Mouse (Mus musculus): ENCODE measurements around the gene AI413582.

The AI413582 gene

DNA sequence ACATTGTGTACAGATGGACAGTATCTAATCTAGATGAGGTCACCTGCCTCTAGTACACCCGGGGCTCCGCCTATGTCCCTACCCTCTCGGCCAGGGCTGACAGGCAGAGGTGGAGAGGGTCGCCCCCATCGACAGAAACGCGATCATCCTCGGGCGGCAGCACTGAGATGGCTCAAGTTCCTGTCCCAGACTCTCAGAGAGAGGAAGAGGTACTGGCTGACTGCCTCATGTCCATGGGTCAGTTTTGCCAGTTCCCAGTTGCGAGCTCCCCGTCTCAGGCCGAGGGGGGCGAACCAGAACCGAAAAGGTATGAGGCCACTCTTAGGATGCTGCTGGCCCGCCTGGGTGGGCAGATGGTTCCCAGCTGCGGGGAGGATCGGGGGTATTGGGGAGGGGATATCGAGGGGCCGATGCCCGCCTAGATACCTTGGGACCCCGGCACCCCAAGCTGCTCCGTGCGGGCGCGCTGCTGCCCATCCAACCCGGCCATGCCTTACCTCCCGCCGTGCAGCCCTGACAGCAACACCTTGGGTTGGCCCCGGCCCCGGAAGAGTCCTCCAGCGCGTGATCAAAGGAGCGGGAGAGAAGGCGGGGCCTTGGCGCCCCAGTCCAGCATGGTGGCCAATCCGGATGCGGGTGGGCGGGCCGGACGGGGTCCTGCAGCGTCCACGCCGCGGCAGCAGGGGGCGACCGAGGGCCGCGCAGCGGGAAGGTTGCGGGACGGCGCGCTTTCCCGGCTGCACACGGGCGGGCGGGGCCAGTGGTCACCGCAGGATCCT, at the start of gene AI413582:
Gene AI413582 (minus strand): TSS at position 594 of the 779 bp plus-strand sequence.
- peak; percentile 88 for DNase-seq (ENCODE audit: low spot score)

DNA sequence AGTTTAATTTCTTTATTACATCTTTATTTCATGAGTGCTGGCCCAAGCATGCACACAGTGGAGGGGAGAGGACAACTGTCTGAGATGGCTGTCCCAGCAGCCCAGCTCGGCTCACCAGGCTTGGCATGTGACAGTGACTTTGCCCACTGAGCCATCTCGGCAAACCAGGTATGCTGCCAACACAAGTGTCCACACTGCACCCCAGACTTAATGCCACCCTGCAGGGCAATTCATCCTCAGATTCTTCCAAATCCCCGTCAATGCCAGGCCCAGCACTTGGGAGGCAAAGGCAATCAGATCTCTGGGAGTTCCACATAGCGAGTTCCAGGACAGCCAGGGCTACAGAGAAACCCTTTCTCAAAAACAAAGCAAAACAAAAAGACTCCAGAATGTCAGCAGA, 47.5 kb upstream of the AI413582 start:
- DNase-seq (ENCODE audit: low spot score) = no peak

GRCm38 (mm10) chr17:27611994-27612393, 46.4 kb upstream of the AI413582 start:
- DNase-seq (ENCODE audit: low spot score) = no peak

DNA sequence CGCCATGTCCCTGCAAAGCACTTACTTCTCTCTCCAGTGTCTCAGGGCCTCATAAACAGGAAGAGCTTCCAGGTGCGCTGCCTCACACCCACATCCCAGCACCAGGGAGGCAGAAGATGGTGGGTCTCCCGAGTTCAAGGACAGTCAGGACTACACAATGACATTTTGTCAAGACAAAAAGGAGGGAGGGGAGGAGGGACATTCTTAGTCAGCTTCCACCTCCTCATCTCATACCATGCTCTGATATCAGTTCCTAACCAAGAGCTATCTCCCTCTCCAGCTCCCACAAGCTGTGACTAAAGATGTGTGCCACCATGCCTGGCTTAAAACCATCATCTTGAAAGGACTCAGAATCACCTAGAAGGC, 45.9 kb upstream of the AI413582 start:
- DNase-seq (ENCODE audit: low spot score) = no peak

GRCm38 (mm10) chr17:27610679-27611518, 45.3 kb upstream of the AI413582 start:
- no peak for DNase-seq (ENCODE audit: low spot score)

DNA sequence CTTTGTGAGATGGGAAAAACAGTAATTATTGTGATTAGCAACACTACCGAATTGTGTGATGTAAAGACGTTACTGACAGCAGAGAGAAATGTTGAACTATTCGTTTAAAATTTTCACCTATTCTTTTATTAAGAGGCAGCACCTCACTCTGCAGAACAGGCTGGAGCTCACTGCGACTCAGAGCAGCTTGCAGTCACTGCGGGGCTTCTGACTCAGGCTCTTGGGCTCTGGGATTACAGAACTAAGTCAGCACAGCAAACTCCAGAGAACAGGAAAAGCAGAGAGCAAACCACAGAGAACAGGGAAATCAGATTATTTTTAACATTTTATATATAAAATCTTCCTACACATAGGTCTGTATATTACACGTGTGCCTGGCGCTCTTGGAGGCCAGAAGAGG, 44.0 kb upstream of the AI413582 start:
- DNase-seq (ENCODE audit: low spot score) = no peak

GRCm38 (mm10) chr17:27603522-27604234, 38.1 kb upstream of the AI413582 start:
- no peak for DNase-seq (ENCODE audit: low spot score)

GRCm38 (mm10) chr17:27603036-27603435, 37.5 kb upstream of the AI413582 start:
- DNase-seq (ENCODE audit: low spot score) = no peak

GRCm38 (mm10) chr17:27600869-27601268, 35.3 kb upstream of the AI413582 start:
- no peak for DNase-seq (ENCODE audit: low spot score)

DNA sequence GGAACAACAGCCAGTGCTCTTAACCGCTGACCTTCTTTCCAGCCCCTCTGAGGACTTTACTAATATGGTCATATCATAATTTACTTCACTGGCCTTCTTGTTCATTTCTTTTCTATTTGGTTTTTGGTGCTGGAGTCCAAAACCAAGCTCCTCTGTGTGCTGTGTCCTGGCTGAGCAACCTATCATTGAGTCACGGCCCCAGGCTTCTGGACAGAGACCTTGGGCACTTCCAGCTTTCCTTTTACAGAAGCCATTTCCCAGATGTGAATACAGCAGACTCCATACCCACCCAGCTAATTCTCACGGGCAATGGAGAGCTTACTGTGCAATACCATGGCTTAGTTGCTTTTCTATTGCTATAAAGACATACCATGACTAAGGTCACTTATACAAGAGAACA, 34.7 kb upstream of the AI413582 start:
- no peak for DNase-seq (ENCODE audit: low spot score)

DNA sequence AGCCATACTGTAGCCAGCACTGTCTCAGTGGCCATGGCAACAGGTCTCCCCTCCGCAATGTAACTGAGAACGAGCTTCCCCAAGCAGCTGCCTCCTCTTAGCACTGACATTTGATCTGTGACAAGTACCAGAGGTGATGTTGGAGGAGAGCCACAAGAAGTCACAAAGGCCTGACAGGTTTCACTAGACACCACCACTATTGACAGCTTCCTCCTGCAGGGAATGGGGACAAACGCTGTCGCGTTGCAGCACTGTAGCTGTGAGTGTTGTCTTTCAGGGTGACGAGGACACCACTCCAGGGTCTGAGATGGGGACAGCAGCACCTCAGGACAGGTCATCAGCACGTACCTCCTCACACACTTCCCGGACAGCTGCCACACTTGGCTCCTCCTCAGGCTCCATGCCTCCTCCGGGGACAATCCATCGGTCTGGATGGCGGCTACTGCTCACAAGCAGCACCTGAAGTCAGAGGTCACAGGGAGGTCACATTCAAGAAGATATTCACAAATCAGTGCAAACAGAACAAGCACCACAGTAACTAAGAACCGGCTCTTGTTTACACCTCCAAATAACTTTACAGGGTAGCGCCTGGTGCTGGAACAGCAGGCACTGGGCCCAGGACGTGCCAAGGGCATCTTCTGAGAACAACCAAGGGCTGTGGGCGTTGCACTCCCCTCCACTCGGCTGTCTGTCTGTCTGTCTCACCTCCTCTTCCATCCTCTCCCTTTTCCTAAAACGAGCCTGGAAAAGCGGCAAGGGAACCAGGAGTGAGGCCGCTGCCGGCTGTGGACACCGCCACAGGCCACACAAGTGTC, 31.0 kb upstream of the AI413582 start:
- no peak for DNase-seq (ENCODE audit: low spot score)

GRCm38 (mm10) chr17:27595659-27596375, 30.3 kb upstream of the AI413582 start:
- DNase-seq (ENCODE audit: low spot score) = no peak

DNA sequence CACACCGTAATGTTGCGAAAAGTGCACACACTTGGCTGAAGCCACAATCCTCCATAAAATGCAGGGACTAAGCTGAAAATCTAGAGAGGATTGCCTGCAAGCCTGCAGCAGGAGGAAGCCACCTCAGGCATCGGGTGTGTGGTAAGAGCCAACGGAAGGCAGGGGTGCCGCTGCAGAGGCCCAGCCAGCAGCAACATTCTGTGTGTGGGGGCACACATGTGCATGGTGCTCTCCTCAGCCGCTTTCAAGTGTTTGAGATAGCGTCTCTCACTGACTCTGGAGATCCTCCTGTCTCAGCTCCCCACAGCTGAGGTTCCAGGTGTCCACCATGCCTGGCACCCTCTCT, 27.0 kb upstream of the AI413582 start:
- DNase-seq (ENCODE audit: low spot score) = no peak

GRCm38 (mm10) chr17:27591826-27592564, 26.4 kb upstream of the AI413582 start:
- no peak for DNase-seq (ENCODE audit: low spot score)

DNA sequence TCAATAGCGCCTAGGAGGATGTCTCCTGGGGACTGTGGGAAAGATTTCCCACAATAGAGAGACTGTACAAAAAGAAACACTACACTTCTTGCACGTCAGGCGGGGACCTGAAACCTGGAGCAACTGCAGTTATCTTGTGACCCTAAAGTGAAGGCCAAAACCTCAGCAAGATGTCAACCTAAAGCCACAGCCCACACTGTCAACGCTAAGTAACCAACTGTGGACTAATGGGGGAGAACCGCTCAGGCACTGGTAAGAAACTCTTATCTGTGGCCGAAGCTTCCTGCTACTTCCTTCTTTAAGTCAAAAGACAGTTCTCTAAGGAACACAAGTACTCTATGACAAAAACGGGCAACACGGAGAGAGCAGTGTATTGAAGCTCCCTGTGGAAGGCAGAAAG, 22.7 kb upstream of the AI413582 start:
- no peak for DNase-seq (ENCODE audit: low spot score)

DNA sequence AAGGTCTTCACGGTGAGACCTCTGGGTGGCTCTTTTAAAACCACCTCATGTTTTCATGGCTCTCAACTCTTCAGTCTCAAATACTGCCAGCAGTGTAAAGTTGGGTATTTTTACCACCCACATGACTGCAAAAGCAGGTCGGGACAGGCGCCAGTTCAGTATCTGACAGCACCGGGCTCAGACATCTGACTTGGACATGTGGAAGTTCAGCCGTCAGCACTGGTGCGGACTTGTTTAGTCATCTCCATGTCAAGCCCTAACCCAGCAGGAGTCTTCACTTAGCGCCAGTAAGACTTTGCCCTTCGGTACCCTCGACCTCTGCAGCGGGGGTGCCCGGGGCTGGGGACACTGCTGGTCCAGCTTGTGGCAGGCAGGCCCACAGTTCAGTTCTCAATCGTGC, 21.7 kb upstream of the AI413582 start:
- no peak for DNase-seq (ENCODE audit: low spot score)

GRCm38 (mm10) chr17:27586661-27587060, 21.1 kb upstream of the AI413582 start:
- DNase-seq (ENCODE audit: low spot score) = no peak

DNA sequence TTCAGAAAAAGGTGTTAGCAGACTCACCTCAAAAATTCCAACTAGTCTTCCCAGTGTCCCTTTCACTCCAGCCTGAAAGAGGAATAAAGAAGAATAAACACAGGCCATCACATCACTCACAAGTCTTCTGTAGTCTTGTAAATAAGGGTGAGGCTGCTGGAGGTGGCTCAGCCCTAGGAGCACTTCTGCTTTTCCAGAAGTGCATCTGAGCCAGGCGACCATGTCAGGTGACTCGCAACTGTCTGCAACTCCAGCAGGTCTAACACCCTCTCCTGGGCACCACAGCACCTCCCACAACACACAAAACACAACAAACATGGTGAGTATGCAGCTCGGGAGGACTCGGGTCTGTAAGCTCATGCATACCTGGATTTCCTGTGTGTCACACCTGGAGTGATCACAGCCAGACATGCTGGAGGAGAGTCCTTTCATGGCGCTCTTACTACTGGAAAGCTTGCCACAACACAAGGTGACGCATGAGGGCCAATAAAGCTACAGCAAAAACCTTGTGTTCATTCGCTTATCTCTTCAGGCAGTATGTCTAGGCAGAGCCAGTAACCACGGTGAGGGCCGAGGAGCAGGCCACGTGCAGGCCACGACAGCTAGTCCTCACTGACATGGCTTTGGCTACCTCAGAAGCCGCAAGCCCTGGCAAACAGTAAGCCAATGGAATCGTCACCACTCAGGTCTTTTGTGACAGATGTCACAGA, 17.8 kb upstream of the AI413582 start:
- DNase-seq (ENCODE audit: low spot score) = no peak

DNA sequence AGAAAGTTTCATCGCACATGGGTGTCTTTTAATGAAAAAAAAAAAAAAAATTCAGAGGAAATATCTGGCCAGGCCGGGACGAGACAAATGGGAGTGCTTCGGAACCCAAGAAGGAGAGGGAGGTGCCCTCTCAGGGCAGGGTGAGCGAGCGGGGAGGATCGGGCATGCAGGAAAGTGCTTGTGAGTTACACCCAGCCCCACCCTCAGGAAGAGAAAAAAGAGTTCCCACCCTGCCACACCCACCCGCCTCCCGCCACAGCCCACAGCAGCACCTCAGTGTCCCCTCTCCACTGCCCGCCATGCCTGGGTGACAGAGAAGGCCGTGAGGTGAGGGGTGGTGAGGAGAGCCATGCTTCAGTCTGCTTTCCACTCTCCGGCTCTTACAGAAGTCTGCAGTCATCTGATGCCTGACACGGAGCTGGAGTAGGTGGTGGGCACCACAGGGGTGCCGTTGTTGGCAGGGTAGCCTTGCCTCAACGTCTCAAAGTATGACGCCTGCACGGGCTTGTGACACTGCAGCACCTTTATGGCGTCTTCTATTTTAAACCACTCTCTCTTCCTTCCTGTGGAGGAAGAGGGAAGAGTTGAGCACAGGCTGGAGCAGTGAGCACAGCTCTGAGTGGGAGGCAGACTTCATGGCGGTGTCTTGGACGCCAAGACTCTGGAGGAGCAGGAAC, 15.0 kb upstream of the AI413582 start:
- DNase-seq (ENCODE audit: low spot score) = no peak

All from ovary, adult 18-20 months (tissue).